Mouse (Mus musculus) kidney, embryonic 16.5 days (tissue): Measurements from ENCODE around the gene Kcnab2. TPM values are rescaled to one million over a fixed set of nuclear protein-coding genes. Genes with fewer than 3 reads are reported as not detected.

Experiments used
- ATAC-seq: fragments of 200-750 bp; cut with Nextera tagmentation; 2 replicates; pipeline ENCODE4 v1.8.0; 2017; ENCODE audit warnings: moderate TSS enrichment; ENCODE audit not compliant: low FRiP score, low TSS enrichment
- H3K27ac ChIP-seq: fragments of 300-500 bp; sonication (generic); 2 replicates; pipeline ENCODE4 v1.5.1; 2014; ENCODE audit warnings: low read length
- H3K27me3 ChIP-seq: fragments of 300-500 bp; sonication (generic); 2 replicates; pipeline ENCODE4 v1.6.1; 2014; ENCODE audit warnings: low read length, control low read depth, mixed read lengths; ENCODE audit not compliant: insufficient read depth
- H3K36me3 ChIP-seq: fragments of 300-500 bp; sonication (generic); 2 replicates; pipeline ENCODE4 v1.6.1; 2014; ENCODE audit warnings: low read length, control low read depth, mixed read lengths; ENCODE audit not compliant: insufficient read depth
- H3K4me1 ChIP-seq: fragments of 300-500 bp; sonication (generic); 2 replicates; pipeline ENCODE4 v1.6.1; 2014; ENCODE audit warnings: low read length, control low read depth, mixed read lengths; ENCODE audit not compliant: insufficient read depth
- H3K4me2 ChIP-seq: fragments of 300-500 bp; sonication (generic); replicated peaks from 2 replicates; pipeline ENCODE4 v1.6.1; 2014; ENCODE audit warnings: low read depth, low read length
- H3K4me3 ChIP-seq: fragments of 300-500 bp; sonication (generic); 2 replicates; pipeline ENCODE4 v1.5.1; 2014; ENCODE audit warnings: mild to moderate bottlenecking, low read length
- H3K9ac ChIP-seq: fragments of 300-500 bp; sonication (generic); replicated peaks from 2 replicates; pipeline ENCODE4 v1.6.1; 2014; ENCODE audit warnings: low read length
- H3K9me3 ChIP-seq: fragments of 300-500 bp; sonication (generic); 2 replicates; pipeline ENCODE4 v1.6.1; 2016; ENCODE audit warnings: low read length, control low read depth
- WGBS: fragments of 180-500 bp; shearing (Covaris S2); extraction: QIAGEN DNeasy Blood & Tissue Kit; methylation state at CpG from one replicate; pipeline ENCODE4 v1.1.7; 2014; 5-methylcytosine and 5-hydroxymethylcytosine counted together
- polyA plus RNA-seq: library from polyadenylated mRNA; unstranded; fragments of >200 nt; fragmentation: Nextera tagmentation; extraction: Ambion mirVana; gene quantifications from 2 replicates; pipeline ENCODE4 v1.2.1, GENCODE M21; 2015

The Kcnab2 gene
- polyA plus RNA-seq = 5.9 and 6.6 TPM in 2 replicates

- no peaks in the 10 kb centered on the region for H3K36me3 ChIP-seq
- peak within 1 kb of the TSS; percentile 81 for H3K4me2 ChIP-seq
- WGBS = under 1% methylated on average over 63 of the region's 63 CpGs
- peaks cover 7% of the 10 kb centered on the region for H3K27me3 ChIP-seq
- peaks cover 13% of the 10 kb centered on the region for H3K4me1 ChIP-seq
- H3K27ac ChIP-seq = peak within 1 kb of the TSS; percentile 54
- ATAC-seq = peak; percentile 97
- H3K4me3 ChIP-seq = peak within 1 kb of the TSS; percentile 82
- H3K9ac ChIP-seq = peak within 1 kb of the TSS; percentile 76
- 0 out of 2 replicates have a peak, but pooled peaks cover 2% of the 10 kb centered on the region for H3K9me3 ChIP-seq
Observed at GRCm38 (mm10) chr4:152477466-152478223, at the start of gene Kcnab2. Kcnab2 (minus strand) TSS chr4:152477871.

GRCm38 (mm10) chr4:152520083-152520482 is 42.4 kb upstream of the Kcnab2 start:
- Histone ChIP-seq H3K9me3 (no peaks in the 10 kb centered on the region), H3K36me3 (no peaks in the 10 kb centered on the region), H3K4me3 (no peak overlapping the region), H3K27me3 (no peaks in the 10 kb centered on the region), H3K9ac (no peak overlapping the region), H3K4me2 (no peak overlapping the region), H3K27ac (no peak overlapping the region), H3K4me1 (no peaks in the 10 kb centered on the region)
- no peak; the same call in 1 of the 2 replicates for ATAC-seq
- 31% methylated on average over 6 of the region's 6 CpGs for WGBS

GRCm38 (mm10) chr4:152519106-152519505 is 41.4 kb upstream of the Kcnab2 start:
- H3K4me2 ChIP-seq = no peak overlapping the region
- no peaks in the 10 kb centered on the region for H3K27me3 ChIP-seq
- no peaks in the 10 kb centered on the region for H3K4me1 ChIP-seq
- H3K36me3 ChIP-seq = no peaks in the 10 kb centered on the region
- no peak overlapping the region for H3K4me3 ChIP-seq
- ATAC-seq = no peak
- 54% methylated on average over 10 of the region's 10 CpGs for WGBS
- no peaks in the 10 kb centered on the region for H3K9me3 ChIP-seq
- H3K27ac ChIP-seq = no peak overlapping the region
- H3K9ac ChIP-seq = no peak overlapping the region

GRCm38 (mm10) chr4:152514884-152515283 is 37.2 kb upstream of the Kcnab2 start:
- no peak overlapping the region for H3K4me2 ChIP-seq

GRCm38 (mm10) chr4:152512221-152512925 is 34.7 kb upstream of the Kcnab2 start:
- H3K9me3 ChIP-seq = 0 out of 2 replicates have a peak, but pooled peaks cover 5% of the 10 kb centered on the region
- H3K4me3 ChIP-seq = no peak overlapping the region
- no peak overlapping the region for H3K4me2 ChIP-seq
- peaks cover 4% of the 10 kb centered on the region; the same call in 1 of the 2 replicates for H3K4me1 ChIP-seq
- H3K27me3 ChIP-seq = no peaks in the 10 kb centered on the region
- no peak overlapping the region for H3K27ac ChIP-seq
- WGBS = 42% methylated on average over 18 of the region's 18 CpGs
- no peak overlapping the region for H3K9ac ChIP-seq
- peak; percentile 25; the same call in 1 of the 2 replicates for ATAC-seq
- H3K36me3 ChIP-seq = peaks cover 8% of the 10 kb centered on the region

More at GRCm38 (mm10) chr4:152514884-152515283, 37.2 kb upstream of the Kcnab2 start:
- no peak overlapping the region for H3K4me3 ChIP-seq
- no peak overlapping the region for H3K9ac ChIP-seq
- 0 out of 2 replicates have a peak, but pooled peaks cover 3% of the 10 kb centered on the region for H3K36me3 ChIP-seq
- 0 out of 2 replicates have a peak, but pooled peaks cover 5% of the 10 kb centered on the region for H3K9me3 ChIP-seq
- H3K4me1 ChIP-seq = peaks cover 4% of the 10 kb centered on the region; the same call in 1 of the 2 replicates
- 77% methylated on average over 7 of the region's 7 CpGs for WGBS
- no peak overlapping the region for H3K27ac ChIP-seq
- ATAC-seq = no peak
- no peaks in the 10 kb centered on the region for H3K27me3 ChIP-seq

GRCm38 (mm10) chr4:152494360-152494879 is 16.7 kb upstream of the Kcnab2 start:
- no peak overlapping the region for H3K9ac ChIP-seq
- no peak overlapping the region for H3K27ac ChIP-seq
- no peak for ATAC-seq
- peaks cover 7% of the 10 kb centered on the region for H3K9me3 ChIP-seq
- no peaks in the 10 kb centered on the region for H3K4me1 ChIP-seq
- H3K36me3 ChIP-seq = peaks cover 19% of the 10 kb centered on the region
- no peak overlapping the region for H3K4me2 ChIP-seq
- no peak overlapping the region for H3K4me3 ChIP-seq
- H3K27me3 ChIP-seq = no peaks in the 10 kb centered on the region; the same call in 1 of the 2 replicates
- WGBS = 42% methylated on average over 20 of the region's 20 CpGs

GRCm38 (mm10) chr4:152491250-152491899 is 13.7 kb upstream of the Kcnab2 start:
- WGBS = 54% methylated on average over 15 of the region's 15 CpGs

GRCm38 (mm10) chr4:152490311-152490710 is 12.6 kb upstream of the Kcnab2 start:
- Histone ChIP-seq H3K9me3 (no peaks in the 10 kb centered on the region), H3K4me1 (no peaks in the 10 kb centered on the region), H3K4me2 (no peak overlapping the region), H3K36me3 (peaks cover 6% of the 10 kb centered on the region; the same call in 1 of the 2 replicates), H3K9ac (no peak overlapping the region), H3K27me3 (no peaks in the 10 kb centered on the region; the same call in 1 of the 2 replicates), H3K27ac (no peak overlapping the region), H3K4me3 (no peak overlapping the region)
- no peak for ATAC-seq
- WGBS = 70% methylated on average over 14 of the region's 14 CpGs

More at GRCm38 (mm10) chr4:152491250-152491899, 13.7 kb upstream of the Kcnab2 start:
- no peak overlapping the region for H3K4me2 ChIP-seq
- H3K27me3 ChIP-seq = no peaks in the 10 kb centered on the region; the same call in 1 of the 2 replicates
- H3K9me3 ChIP-seq = no peaks in the 10 kb centered on the region
- no peak overlapping the region for H3K9ac ChIP-seq
- 0 out of 2 replicates have a peak, but pooled peaks have one; percentile 3 for ATAC-seq
- H3K4me1 ChIP-seq = no peaks in the 10 kb centered on the region
- no peak overlapping the region for H3K4me3 ChIP-seq
- no peak overlapping the region for H3K27ac ChIP-seq
- peaks cover 6% of the 10 kb centered on the region; the same call in 1 of the 2 replicates for H3K36me3 ChIP-seq

- Histone ChIP-seq H3K27me3 (no peaks in the 10 kb centered on the region; the same call in 1 of the 2 replicates), H3K9me3 (no peaks in the 10 kb centered on the region), H3K4me1 (no peaks in the 10 kb centered on the region), H3K9ac (no peak overlapping the region), H3K27ac (no peak overlapping the region), H3K4me2 (no peak overlapping the region), H3K4me3 (no peak overlapping the region), H3K36me3 (peaks cover 6% of the 10 kb centered on the region; the same call in 1 of the 2 replicates)
- WGBS = 86% methylated on average over 10 of the region's 10 CpGs
- ATAC-seq = no peak
Observed at GRCm38 (mm10) chr4:152488046-152488445, 10.4 kb upstream of the Kcnab2 start.
